Mouse (Mus musculus) spleen, postnatal 36 days (tissue): ENCODE measurements at regions not wholly inside any gene's neighbourhood (a gene's known extent, or its start where the extent isn't known, plus 50 kb on each side); places are given as distances from the start of the nearest gene placed in this dataset.

ENCODE experiments used
- DNase-seq, 2 experiments: peaks; one replicate each; pipeline ENCODE4 v3.0.0; 2022; ENCODE audit warnings: low spot score in 2 of 2, mixed read lengths in 1 of 2

DNA sequence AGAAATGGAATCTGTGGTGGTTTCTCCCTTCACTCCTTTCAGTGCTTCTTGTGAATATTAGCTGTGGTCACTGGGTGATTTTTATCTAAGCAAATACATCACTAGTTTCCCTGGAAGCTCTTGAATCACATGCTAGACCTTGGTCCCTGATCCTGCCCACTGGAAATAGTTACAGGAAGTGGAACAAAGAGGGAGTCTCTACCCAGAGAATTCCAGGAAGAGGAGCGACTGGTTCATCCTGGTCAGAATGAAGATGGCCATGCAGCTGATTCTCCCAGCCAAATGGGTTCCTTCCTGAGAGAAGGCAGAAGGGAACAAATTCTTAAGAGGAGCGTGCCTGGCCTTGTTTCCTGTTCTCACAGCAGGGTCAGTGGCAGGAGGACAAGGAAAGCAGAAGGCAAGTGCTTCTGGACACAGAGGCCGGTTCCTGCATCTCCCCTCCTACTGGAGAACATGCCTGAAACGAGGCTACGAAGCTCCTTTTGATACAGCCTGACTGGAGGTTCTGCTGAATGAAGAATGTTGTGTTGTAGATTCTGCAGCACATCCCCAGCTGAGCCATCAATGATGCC lies 264.8 kb upstream of the Sdk2 start:
- DNase-seq, result no peak

DNA sequence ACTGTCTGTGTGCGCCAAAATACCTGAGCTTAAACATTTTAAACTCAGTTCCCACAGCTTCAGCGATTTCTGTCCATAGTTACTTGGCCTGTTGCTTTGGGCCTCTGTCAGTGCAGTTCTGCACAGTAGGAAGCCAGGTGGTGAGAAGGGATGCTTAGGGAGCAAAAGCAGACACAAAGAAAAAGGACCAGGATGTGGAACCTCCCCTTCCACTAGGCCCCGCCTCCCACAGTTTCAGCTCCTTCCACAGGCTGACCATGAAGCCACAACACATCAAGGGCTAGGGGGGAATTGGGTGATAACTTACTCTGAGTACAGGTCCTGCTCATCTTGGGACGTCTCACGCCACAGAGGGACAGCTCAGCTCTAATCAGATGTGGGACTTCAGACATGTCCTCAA lies 263.5 kb upstream of the Sdk2 start:
- no peak for DNase-seq

DNA sequence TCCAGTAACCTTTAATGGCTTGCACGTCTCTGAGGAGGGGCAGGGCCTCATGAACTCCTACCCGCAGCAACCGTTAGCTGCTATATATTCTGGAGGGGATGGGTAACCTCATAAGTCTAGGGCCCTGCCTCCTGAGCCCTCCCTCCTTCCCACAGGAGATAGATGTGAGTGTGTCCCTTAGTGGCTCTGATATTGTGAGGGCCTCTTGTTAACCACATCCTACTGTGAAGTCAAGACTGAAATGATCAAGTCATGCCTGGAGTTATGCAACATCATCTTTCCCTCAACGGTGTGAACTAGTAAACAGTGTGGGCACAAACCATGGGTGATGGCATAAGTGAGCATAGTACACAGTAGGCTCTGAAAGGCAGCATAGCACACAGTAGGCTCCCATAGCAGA lies 255.8 kb upstream of the Sdk2 start:
- DNase-seq, result no peak

DNA sequence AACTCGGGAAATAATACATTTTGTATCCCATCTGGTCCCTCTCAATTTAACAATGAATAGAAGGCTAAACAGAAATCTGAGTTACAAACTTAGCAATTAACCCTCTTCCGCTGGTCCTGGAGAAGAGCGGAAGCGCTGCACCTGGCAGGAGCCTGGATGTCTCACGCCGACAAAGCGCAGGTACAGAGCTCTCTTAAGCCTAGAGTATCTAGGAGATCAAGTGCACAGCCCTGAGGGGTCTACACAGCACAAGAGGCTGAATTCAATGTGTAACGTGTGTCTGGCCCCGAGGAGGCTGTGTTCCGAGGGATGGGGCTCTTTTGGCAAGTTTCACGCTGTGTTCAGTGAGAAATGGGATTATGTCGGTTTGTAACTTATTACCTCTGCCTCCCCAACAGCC lies 255.1 kb upstream of the Sdk2 start:
- no peak for DNase-seq

DNA sequence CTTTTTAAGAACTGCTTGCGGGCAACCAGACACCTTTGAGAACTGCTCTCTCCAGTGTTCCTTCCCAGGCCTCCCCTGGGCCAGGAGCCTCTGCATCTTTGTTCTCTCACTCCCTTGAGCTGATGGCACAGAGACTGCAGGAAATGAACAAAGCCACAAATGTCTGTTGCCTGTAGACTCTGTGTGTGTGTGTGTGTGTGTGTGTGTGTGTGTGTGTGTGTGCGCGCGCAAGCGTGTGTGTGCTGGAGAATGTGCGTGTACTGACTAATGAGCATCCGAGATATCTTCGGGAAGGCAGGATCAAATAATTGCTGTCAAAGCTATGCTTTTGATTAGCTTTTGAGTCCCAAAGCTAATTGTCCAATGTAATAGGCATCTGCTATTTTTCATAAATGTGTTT lies 254.7 kb upstream of the Sdk2 start:
- peak in 1 of 2 experiments; percentile 2 for DNase-seq

DNA sequence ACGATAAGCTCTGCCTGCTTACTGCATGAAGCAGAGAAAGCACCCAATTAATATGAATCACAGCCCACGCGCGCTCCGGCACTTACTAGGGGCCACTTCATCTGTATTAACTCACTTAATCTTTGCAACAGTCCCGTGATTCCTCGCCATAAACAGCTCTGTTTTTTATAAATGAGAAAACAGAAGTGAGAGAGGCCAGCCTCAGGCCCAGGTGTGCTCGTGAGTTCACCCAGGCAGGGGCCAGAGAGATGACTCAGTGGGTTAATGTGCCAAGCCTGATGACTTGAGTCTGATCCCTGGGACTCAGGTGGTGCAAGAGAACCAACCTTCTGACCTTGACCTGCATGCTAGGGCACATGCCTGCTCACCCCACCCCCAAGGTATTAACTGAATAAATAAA lies 248.4 kb upstream of the Sdk2 start:
- DNase-seq, result no peak

DNA sequence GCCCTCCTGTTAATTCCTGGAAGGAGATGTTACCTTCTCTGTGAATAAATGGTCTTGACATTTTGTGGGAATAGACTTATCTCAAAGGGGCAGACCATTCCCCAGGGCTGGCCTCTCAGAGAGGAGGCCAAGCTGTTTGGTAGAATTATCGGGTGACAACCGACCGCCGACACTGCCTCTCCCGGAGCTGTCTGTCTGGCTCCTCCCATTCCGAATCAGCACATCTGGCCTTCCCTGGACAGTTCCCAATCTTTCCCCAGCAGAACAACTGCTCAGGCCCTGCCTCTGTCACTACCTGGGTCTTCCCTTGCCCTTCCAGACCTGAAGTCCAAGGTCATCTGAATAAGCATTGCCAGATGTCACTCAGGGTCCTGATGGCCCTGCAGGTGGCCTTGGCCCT lies 246.8 kb upstream of the Sdk2 start:
- no peak for DNase-seq

DNA sequence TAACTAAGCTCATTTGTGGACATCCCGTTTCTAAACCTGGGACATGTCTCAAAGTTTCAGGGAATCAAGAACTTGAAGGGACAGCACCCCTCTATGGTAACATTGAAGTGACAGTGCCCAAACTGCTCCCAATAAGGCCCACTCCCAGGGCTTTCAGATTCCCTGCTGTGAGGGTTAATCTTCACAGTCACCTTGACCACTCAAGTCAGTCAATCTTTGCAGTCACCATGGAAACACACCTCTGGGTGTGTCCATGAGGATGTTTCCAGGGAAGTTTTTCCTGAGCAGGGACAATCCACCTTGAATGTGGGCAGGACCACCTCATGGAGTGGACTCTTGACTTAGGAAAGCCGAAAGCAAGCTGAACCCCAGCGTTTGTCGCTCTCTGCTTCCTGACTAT lies 244.8 kb upstream of the Sdk2 start:
- no peak for DNase-seq

DNA sequence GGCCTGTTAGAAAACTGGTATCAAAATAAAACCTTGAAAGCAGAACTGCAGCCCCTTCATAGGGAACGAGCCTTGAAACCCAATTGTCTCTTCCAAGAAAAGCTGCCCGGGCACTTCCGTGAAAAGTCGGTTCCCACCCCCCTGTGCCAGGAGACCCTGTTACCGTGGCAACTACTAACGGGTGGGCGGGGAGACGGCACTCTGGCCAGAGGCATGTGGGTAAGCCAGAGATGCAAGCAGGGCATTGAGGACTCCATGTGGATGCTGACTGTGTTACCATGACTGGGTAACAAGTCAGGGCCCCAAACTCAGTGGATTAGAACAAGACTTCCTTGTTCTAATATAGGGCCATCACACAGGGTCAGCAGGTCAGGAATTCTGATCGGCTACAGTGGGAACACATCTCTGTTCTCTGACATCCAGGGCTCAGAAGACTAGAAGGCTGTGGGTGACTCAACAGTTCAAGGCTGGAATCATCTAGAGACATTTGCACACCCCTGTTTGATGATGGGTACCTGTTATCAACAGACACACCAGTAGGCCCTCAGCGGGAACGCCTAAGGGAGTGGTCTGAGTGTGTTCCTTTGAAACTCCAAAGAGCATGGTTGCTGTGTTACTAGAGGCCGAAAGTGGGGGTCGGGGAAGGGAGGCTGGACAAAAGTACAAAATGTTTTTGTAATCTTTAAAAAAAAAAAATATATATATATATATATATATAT lies 236.9 kb upstream of the Sdk2 start:
- no peak for DNase-seq

DNA sequence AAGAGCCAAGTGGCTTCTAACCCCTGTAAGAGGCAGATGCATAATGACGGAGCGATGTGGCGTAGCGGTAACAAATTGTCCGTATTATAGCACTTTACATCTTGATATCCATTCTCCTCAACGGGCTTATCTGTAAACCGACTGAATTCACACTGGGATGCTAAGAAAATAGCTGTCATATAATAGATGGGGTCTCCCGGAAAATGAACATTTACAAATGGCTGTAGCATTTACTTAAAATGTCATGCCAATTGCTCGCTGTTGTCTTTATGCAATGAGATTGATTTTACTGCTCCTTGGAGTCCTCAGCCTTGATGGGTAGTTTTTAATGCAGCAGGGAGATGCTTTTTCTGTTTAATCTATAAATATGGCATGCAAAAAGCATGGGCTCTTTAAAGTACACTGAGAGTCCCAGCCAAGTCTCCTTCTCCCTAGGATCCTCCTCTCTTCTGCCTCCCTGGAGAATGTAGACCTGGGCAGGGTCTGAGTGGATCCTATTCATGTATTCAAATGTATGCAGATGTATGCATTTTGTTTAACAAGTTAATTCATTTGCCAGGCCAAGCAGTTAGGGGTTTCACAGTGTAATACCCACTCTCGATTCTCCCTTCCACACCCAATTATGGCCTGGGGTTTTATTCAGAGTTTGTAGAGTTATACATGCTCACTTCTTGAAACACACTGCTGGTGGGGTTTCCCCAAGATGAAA lies 233.9 kb upstream of the Sdk2 start:
- DNase-seq, result no peak

- no peak for DNase-seq
These were observed 230.0 kb upstream of the Sdk2 start for GRCm38 (mm10) chr11:114296816-114297334.

DNA sequence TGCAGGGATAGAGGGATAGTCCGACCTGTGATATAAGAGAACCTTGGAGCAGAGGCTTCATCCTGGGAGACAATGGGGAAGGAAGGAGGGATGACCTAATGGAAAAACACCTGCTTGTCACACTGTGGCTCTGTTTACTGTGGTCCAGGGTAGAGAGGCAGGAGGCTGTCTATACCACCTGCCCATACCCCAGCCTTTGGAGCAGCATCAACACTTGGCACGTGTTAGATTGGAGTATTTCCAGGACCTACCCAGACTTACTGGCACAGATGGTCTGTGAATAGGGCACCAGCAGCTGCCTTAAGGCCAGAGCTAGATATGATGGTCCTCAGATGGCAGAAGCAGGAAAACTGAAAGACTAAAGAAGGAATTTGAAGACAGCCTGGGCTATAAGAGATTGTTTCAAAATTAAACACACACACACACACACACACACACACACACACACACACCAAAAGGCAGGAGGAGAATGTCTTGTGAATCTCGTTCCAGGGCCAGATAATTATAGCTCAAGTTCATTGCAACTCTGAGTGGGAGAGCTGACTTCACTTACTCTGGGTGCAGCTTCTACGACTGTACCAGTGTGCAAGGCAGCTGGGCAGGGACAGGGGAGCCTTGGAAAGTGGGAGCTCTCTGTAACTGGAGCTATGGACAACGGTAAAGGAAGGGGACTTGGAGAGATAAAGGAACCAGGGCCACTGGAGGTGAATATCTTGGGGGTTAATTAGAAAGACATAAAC lies 227.8 kb upstream of the Sdk2 start:
- no peak for DNase-seq

DNA sequence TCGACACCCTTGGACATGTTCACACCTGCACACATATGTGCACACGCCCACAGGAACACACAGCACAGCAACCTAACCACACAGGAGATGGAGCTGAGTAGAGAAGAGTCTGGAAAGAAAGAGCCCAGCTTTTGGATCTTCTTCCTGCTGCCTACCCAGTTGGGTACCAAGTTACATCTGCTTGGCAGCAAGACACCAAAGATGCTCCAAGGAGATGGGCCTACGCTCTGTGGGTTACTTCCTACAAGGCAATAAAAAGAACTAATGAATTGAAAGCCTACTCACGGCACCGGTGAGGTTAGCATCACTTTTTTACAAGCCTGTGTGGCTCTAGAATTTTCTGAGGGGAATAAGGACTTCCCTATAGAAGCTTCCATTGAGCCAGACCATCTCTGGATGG lies 224.4 kb upstream of the Sdk2 start:
- DNase-seq, result no peak

DNA sequence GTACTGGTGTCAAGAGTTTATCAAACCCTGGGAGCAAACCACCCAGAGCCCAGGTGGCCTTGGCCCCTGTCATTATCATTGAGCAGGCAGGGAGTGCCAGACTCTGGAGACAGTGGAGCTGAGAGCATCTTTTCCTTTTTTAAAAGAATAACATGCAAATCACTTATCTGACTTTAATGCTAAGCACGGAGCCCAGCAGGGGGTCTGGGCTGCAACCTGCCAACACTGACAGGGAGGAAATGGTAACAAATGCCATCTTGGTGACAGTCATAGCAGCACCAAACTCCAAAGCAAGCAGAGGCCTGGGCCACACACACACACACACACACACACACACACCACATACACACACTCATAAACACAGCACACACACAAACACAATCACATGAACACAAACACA lies 223.1 kb upstream of the Sdk2 start:
- DNase-seq, result no peak

- DNase-seq, result no peak
These were observed 218.2 kb upstream of the Sdk2 start for GRCm38 (mm10) chr11:114284820-114285666.

GRCm38 (mm10) chr11:114283208-114283607 lies 216.4 kb upstream of the Sdk2 start:
- peak in 1 of 2 experiments; percentile 16 for DNase-seq

- no peak for DNase-seq
These were observed 215.7 kb upstream of the Sdk2 start for GRCm38 (mm10) chr11:114282566-114282965.

GRCm38 (mm10) chr11:114281846-114282245 lies 215.0 kb upstream of the Sdk2 start:
- no peak for DNase-seq

DNA sequence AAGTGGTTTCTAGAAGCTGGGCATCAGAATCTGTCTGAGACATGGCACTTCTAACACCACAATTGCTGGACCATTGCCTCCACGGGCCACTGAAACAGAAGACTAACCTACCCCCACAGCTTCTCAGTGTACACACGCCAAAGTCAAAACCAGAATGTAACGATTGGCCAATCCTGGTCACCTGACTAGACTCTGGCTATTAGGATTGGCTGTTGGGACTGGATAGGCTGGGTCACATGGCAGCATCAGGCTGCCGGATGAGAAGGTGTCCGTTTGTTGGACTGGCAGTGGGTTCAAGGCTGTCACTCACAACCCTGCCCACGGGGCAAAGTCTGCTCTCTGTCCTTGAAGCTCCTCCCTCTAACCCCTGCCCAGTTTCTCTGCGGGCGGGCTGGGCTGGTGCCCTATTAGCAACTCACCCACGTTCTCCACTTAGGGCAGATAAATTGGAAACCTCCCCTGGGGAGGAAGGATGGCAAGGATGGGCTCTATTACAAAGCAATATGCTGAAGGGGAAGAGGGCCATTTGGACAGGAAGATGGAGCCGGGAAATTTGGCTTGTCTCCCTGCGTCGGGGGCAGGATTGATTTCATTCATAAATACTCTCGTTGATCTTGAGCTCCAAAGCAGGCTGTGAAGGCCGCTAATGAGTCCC lies 214.3 kb upstream of the Sdk2 start:
- no peak for DNase-seq

DNA sequence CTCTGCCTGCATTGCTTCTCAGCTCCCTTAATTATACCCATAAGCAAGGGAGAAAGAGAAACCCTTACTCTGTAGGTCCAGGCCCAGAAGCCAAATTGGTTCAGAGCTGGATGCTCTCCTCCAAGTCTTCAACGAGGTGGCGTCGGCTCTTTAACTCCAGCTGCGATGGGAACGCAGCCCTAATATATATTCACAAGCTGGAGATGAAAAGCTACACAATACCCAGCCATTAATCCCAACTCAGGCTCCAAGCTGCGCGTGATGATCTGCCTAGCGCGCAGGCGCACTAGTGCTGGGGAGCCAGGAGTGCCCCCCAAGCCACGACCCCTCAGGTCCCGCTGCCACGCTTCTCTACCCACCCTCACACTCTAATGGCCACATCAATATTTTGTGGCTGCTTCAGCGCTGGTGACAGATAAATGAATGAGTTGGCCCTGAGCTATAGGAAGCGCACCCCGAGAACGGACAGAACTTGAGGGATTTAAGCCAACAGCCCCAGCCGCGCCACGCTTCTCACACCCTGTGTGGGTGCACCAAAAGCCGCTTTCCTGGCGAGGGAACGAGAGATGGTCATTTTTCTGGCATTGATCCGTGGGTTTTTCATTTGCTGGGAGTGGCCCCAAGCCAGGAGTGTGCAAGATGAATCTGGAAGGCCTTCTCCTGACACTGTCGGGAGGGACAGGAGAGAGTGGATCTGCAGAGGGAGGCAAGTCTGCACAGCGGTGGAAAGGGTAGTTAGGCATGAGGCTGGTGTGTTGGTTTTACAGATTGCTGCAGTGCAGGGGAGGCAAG lies 210.9 kb upstream of the Sdk2 start:
- DNase-seq, result no peak
